Mouse (Mus musculus): Measurements from ENCODE around the gene Gng2. TPM values are rescaled to one million over a fixed set of nuclear protein-coding genes. Genes with fewer than 3 reads are reported as not detected.
"Not testable (repeated sequence)": the region's sequence is repeated elsewhere in the genome, so short reads cannot be mapped to it uniquely, and the experiment has no call there.

Gng2 gene
- polyA plus RNA-seq, 1 experiment from 2014 or later = 71.5 TPM

DNA sequence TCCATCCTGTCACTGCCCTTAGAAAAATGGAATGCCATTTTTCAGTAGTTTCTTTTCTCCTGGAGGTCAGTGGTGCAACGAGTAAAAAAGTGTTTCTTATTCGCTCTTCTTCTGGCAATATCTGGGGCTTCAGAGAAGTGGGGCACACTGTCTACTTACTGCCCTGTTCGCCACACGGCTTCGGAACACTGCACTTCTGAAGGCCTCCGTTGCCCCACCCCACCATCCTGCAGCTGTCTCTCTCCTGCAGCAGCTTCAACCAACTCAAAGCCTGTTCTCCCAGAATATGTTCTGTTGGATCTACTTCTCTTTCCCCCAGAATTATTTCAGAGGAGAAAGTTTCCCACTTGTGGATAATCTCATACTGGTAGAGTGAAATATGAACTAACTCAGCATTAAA lies 52.3 kb downstream of the Gng2 start:
- H3K27ac ChIP-seq = no peak overlapping the region
- 71% methylated on average over 6 of the region's 6 CpGs for WGBS
- no peak for ATAC-seq (ENCODE audit: borderline replicate concordance, extremely low read depth, low FRiP score, low TSS enrichment)
- no peaks in the 10 kb centered on the region for H3K9me3 ChIP-seq
- no peaks in the 10 kb centered on the region for H3K27me3 ChIP-seq
- no peak overlapping the region for H3K4me2 ChIP-seq
- H3K9ac ChIP-seq = no peak overlapping the region
- no peak overlapping the region for H3K4me3 ChIP-seq
- 0 out of 2 replicates have a peak, but pooled peaks cover 8% of the 10 kb centered on the region for H3K36me3 ChIP-seq
- H3K4me1 ChIP-seq = no peaks in the 10 kb centered on the region

DNA sequence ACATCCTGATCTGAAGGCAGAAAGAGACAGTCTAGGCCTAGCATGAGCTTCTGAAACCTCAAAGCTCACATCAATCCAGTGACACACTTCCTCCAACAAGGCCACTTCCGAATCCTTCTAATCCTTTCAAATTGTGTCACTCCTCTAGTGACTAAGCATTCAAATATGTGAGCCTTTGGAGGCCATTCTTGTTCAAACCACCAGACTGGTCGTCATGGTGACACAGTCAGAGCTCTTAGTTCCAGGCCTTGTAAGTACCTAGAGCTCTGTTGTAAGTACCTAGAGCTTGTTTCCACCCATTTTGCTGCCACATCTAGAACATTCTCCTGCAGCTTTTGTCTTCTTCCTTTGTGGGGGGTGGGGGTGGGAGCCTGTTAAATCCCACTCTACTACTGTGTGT lies 53.3 kb downstream of the Gng2 start:
- H3K4me3 ChIP-seq = no peak overlapping the region
- ATAC-seq (ENCODE audit: borderline replicate concordance, extremely low read depth, low FRiP score, low TSS enrichment) = no peak
- H3K9me3 ChIP-seq = no peaks in the 10 kb centered on the region
- 91% methylated on average over 2 of the region's 2 CpGs for WGBS
- 0 out of 2 replicates have a peak, but pooled peaks cover 8% of the 10 kb centered on the region for H3K36me3 ChIP-seq
- H3K27ac ChIP-seq = no peak overlapping the region
- no peak overlapping the region for H3K9ac ChIP-seq
- no peaks in the 10 kb centered on the region for H3K27me3 ChIP-seq
- no peaks in the 10 kb centered on the region for H3K4me1 ChIP-seq
- no peak overlapping the region for H3K4me2 ChIP-seq

DNA sequence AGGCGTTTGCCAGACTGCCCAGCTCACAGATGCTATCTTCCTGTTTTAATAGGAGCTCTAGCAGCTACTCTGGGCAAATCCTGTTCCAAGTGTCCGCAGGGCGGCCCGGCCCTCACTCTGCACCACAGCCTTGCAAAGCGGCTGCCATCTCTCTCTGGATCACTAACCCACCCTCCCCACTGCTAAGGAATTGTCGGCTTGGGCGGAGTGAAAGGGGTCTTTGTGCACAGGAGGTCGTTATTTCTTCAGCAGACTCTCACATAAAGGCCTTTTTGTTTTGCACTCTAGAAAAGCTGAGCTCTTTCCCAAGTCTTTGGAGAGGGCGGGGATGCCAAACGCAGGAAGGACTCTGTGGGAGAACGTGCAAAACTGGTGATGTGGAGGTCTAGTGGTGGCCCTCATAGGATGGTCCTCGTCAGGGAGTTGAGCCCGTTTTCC lies 57.2 kb downstream of the Gng2 start:
- 55% methylated on average over 13 of the region's 13 CpGs for WGBS
- peak overlapping the region; percentile 27; the same call in 1 of the 2 replicates for H3K27ac ChIP-seq
- ATAC-seq (ENCODE audit: borderline replicate concordance, extremely low read depth, low FRiP score, low TSS enrichment) = peak; percentile 57

DNA sequence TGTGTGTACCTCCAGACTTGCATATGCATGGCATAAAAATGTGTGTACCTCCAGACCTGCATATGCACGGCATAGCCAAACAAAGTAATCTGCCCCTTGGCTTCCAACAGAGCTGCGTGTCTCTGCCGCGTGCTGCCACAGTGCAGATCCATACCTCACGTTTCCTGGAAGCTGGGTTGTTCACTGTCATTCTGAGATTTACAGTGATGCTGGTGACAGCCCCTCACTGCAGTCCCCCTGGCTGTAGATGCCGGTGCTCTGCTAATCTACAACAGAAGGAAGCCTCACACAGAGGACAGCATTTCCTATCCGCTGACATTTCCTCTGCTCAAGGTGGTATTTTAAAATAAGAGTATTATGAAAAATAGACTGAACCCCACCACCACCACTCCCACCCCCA lies 57.6 kb downstream of the Gng2 start:
- peak overlapping the region; percentile 27; the same call in 1 of the 2 replicates for H3K27ac ChIP-seq
- H3K4me3 ChIP-seq = no peak overlapping the region
- H3K4me1 ChIP-seq = no peaks in the 10 kb centered on the region
- H3K9ac ChIP-seq = no peak overlapping the region
- H3K4me2 ChIP-seq = no peak overlapping the region
- 65% methylated on average over 7 of the region's 7 CpGs for WGBS
- ATAC-seq (ENCODE audit: borderline replicate concordance, extremely low read depth, low FRiP score, low TSS enrichment) = no peak
- no peaks in the 10 kb centered on the region for H3K27me3 ChIP-seq
- 0 out of 2 replicates have a peak, but pooled peaks cover 8% of the 10 kb centered on the region for H3K36me3 ChIP-seq
- H3K9me3 ChIP-seq = no peaks in the 10 kb centered on the region

More for the DNA sequence above, 57.2 kb downstream of the Gng2 start:
- H3K27me3 ChIP-seq = no peaks in the 10 kb centered on the region
- 0 out of 2 replicates have a peak, but pooled peaks cover 8% of the 10 kb centered on the region for H3K36me3 ChIP-seq
- no peaks in the 10 kb centered on the region for H3K9me3 ChIP-seq
- no peak overlapping the region for H3K4me3 ChIP-seq
- no peaks in the 10 kb centered on the region for H3K4me1 ChIP-seq
- no peak overlapping the region for H3K9ac ChIP-seq
- no peak overlapping the region for H3K4me2 ChIP-seq

DNA sequence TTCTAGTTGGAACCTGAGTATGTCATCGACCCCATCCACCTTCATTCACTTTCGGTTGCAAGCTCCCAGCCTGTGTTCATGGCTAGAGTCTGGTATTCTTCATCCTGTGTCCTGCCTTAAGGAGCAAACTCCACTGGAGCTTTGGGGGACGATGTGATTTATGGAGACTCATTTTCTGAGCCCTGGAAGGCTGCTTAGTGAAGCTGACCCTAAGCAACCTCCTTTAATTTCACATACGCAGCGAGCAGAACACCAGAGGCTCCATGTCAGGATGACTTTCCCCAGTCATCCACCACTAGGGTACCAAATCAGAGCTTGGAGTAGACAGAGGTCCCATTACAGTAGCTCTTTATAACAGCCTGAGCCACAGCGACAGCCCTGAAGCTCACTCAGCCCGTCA lies 59.9 kb downstream of the Gng2 start:
- no peaks in the 10 kb centered on the region for H3K9me3 ChIP-seq
- H3K4me1 ChIP-seq = no peaks in the 10 kb centered on the region
- H3K36me3 ChIP-seq = no peaks in the 10 kb centered on the region
- no peak overlapping the region for H3K9ac ChIP-seq
- H3K27ac ChIP-seq = no peak overlapping the region
- ATAC-seq (ENCODE audit: borderline replicate concordance, extremely low read depth, low FRiP score, low TSS enrichment) = no peak
- no peaks in the 10 kb centered on the region for H3K27me3 ChIP-seq
- no peak overlapping the region for H3K4me2 ChIP-seq
- no peak overlapping the region for H3K4me3 ChIP-seq
- WGBS = 87% methylated on average over 7 of the region's 7 CpGs

DNA sequence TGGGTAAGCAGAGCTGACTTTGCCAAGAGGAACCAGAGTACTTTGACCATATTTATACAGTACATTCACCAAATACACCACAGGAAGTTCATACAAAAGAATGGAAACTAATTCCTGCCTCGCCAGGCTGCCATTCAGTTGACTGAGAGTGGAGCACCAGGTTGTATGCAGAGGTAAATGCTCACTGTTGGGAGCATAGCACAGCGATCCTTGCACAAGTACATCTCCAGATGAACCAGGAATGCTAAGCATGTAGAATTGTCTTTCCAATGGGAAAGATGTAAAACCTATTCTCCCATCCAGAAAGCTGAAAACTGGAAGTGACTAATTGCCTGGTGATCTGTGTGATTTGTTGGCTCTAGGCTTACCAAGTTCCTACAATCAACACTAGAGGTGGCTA lies 61.1 kb downstream of the Gng2 start:
- no peaks in the 10 kb centered on the region for H3K27me3 ChIP-seq
- H3K27ac ChIP-seq = peak overlapping the region; percentile 39; the same call in 1 of the 2 replicates
- peak; percentile 46; the same call in 1 of the 2 replicates for ATAC-seq (ENCODE audit: borderline replicate concordance, extremely low read depth, low FRiP score, low TSS enrichment)
- 68% methylated on average over 2 of the region's 2 CpGs for WGBS
- no peak overlapping the region for H3K9ac ChIP-seq
- no peaks in the 10 kb centered on the region for H3K9me3 ChIP-seq
- H3K4me1 ChIP-seq = no peaks in the 10 kb centered on the region
- H3K36me3 ChIP-seq = no peaks in the 10 kb centered on the region
- no peak overlapping the region for H3K4me2 ChIP-seq
- no peak overlapping the region for H3K4me3 ChIP-seq

DNA sequence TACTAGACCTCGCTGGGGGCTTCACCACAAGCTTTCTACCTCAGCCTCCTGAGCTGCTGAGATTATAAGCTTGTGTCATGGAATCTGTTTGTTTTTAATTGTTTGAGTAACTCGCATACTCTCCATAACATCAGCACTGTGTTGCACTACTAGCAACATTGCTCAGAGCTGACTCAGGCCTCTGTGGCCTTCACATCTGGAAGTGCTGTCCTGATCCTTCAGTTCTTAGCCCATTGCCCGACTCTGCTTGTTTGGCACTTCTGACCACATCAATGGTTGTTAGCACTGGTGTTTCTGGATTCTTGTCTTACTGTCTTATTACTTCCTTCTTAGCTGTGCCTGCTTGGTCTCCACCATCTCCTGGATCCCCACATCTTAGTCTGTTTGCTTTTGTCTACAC lies 64.5 kb downstream of the Gng2 start:
- Histone ChIP-seq H3K27me3 (no peaks in the 10 kb centered on the region), H3K9me3 (no peaks in the 10 kb centered on the region), H3K9ac (no peak overlapping the region), H3K4me3 (no peak overlapping the region), H3K4me2 (no peak overlapping the region), H3K36me3 (no peaks in the 10 kb centered on the region), H3K27ac (no peak overlapping the region), H3K4me1 (no peaks in the 10 kb centered on the region; the same call in 1 of the 2 replicates)
- ATAC-seq (ENCODE audit: borderline replicate concordance, extremely low read depth, low FRiP score, low TSS enrichment) = no peak
- WGBS = 79% methylated on average over 3 of the region's 3 CpGs

DNA sequence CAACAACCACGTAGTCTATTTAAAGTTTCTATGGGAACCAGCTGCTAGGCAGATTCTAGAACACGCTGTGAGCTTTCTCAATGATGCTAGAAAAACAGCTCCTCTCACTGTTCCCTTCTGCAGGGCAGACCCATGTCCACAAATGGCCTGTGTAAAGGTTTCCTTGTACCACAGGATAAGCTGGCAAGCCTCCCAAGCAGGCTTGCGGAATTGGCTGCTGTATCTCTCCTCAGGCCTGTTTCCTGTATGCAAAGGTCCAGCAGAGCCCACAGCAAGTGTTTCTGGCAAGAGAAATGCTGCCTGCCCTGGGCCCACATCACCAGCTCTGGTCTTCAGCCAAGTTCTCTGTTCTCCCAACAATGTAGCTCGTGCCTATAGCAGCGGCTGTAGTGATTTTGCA lies 71.8 kb downstream of the Gng2 start:
- 37% methylated on average over 5 of the region's 5 CpGs for WGBS
- H3K4me2 ChIP-seq = no peak overlapping the region

DNA sequence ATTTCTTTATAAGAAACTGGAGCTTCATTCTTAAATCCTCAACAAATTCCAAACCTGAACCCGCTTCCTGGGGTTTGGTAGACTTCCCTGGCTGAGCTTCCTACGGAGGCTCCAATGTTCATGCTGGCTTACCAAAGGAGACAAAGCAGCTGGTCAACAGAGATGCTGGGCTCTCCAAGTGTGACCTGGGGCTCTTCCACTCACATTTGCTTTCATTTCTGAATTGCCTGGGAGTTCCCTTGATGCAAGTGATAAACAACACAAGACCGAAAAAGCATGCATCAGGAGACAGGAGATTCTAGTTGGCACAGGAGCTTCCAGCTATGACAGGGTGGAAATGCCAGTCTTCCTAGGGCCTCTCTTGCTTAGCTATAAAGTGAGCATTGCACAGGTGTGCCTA lies 72.6 kb downstream of the Gng2 start:
- Histone ChIP-seq H3K4me3 (no peak overlapping the region), H3K36me3 (no peaks in the 10 kb centered on the region), H3K4me2 (no peak overlapping the region), H3K4me1 (peaks cover 12% of the 10 kb centered on the region), H3K27ac (no peak overlapping the region), H3K9ac (no peak overlapping the region), H3K27me3 (no peaks in the 10 kb centered on the region), H3K9me3 (no peaks in the 10 kb centered on the region)
- ATAC-seq (ENCODE audit: borderline replicate concordance, extremely low read depth, low FRiP score, low TSS enrichment) = no peak
- WGBS = 78% methylated on average over 3 of the region's 3 CpGs

More for the DNA sequence above, 71.8 kb downstream of the Gng2 start:
- no peaks in the 10 kb centered on the region for H3K9me3 ChIP-seq
- ATAC-seq (ENCODE audit: borderline replicate concordance, extremely low read depth, low FRiP score, low TSS enrichment) = peak; percentile 49; the same call in 1 of the 2 replicates
- H3K4me3 ChIP-seq = no peak overlapping the region
- no peaks in the 10 kb centered on the region for H3K27me3 ChIP-seq
- no peak overlapping the region for H3K9ac ChIP-seq
- no peaks in the 10 kb centered on the region for H3K36me3 ChIP-seq
- H3K27ac ChIP-seq = peak overlapping the region; percentile 18
- peaks cover 12% of the 10 kb centered on the region for H3K4me1 ChIP-seq

DNA sequence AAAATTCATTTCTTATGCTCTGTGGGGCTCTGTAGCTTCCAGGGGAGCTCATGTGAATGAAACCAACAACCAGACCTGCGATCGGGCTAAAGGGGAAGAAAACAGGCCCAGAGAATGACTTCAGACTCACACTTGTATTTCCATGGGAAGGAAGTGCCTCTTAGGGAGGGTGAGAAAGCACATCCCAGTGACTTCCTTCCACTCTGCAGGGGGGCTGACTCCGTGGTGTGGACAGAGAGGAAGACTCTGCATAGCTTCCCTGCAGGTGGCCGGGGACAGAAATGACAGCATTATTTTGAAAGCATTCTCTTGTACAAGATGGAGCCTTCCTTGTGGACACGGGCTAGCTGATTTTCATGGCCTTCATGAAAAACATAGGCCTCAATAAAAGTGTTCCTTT lies 73.4 kb downstream of the Gng2 start:
- 43% methylated on average over 5 of the region's 5 CpGs for WGBS
- no peak for ATAC-seq (ENCODE audit: borderline replicate concordance, extremely low read depth, low FRiP score, low TSS enrichment)

DNA sequence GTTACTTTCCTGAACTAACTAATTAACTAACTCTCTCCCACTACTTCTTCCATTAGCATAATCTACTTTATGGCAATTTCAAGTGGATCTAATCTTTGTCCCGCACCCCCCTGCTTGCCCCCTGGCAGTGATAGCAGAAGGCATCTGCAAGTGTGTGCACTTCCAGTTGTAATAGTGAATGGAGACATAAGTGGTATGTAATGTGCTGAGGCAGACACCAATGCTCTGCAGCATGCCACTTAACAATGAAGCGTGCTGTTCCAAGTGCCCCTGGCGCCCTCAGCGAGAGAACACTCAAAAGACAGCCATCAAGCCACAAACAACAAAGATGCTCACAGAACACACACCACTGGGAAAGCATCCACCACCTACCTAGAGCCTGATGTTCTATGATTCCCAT lies 76.9 kb downstream of the Gng2 start:
- Histone ChIP-seq H3K27ac (no peak overlapping the region), H3K4me1 (peaks cover 6% of the 10 kb centered on the region), H3K9ac (no peak overlapping the region), H3K27me3 (no peaks in the 10 kb centered on the region), H3K9me3 (no peaks in the 10 kb centered on the region), H3K4me3 (no peak overlapping the region), H3K4me2 (no peak overlapping the region), H3K36me3 (no peaks in the 10 kb centered on the region)
- 87% methylated on average over 4 of the region's 4 CpGs for WGBS
- no peak for ATAC-seq (ENCODE audit: borderline replicate concordance, extremely low read depth, low FRiP score, low TSS enrichment)

More for the DNA sequence above, 73.4 kb downstream of the Gng2 start:
- H3K9ac ChIP-seq = no peak overlapping the region
- H3K27me3 ChIP-seq = no peaks in the 10 kb centered on the region
- H3K27ac ChIP-seq = no peak overlapping the region
- no peaks in the 10 kb centered on the region for H3K36me3 ChIP-seq
- no peak overlapping the region for H3K4me3 ChIP-seq
- H3K9me3 ChIP-seq = no peaks in the 10 kb centered on the region
- H3K4me1 ChIP-seq = peaks cover 12% of the 10 kb centered on the region
- no peak overlapping the region for H3K4me2 ChIP-seq

DNA sequence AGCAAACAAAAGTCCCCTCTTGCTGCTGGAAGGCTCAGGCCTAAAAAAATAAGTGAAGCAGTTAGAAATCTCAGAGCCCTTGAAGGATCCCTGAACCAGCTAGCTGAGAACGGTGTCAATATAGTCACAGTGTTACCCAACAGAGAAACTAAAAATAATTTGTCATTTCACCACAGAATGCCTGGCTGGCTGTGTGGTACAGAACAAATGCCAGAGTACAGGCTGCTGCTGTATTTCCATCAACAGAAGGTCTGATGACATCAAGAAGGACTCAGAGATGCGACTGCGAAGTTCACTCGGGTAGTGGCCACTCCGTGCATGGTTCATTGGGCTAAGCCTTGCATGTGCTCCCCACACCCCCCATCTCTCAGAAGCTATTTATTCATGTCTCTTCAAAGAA lies 89.9 kb downstream of the Gng2 start:
- WGBS = 84% methylated on average over 5 of the region's 5 CpGs
- Histone ChIP-seq H3K9ac (no peak overlapping the region), H3K4me3 (no peak overlapping the region), H3K4me2 (no peak overlapping the region), H3K9me3 (no peaks in the 10 kb centered on the region), H3K27ac (no peak overlapping the region), H3K4me1 (no peaks in the 10 kb centered on the region), H3K27me3 (no peaks in the 10 kb centered on the region), H3K36me3 (peaks cover 9% of the 10 kb centered on the region)
- ATAC-seq (ENCODE audit: borderline replicate concordance, extremely low read depth, low FRiP score, low TSS enrichment) = no peak

DNA sequence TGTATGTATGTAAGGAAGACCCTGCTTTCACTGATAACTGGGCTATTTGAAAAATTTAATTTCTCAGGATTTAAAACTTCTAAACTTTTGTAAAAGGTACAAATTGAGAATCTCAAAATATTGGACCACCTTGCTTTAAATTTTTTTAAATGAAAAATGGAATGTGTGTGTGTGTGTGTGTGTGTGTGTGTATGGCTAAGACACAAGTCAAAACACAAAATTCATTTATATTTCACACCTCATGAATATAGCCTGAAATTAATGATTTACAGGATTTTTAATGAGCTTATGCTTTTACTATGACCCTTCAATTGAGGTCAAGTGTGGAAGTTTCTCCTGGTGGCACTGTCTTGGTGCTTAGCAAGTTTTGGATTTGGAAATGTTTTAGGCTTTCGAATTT lies 93.0 kb downstream of the Gng2 start:
- WGBS = 97% methylated on average over 1 of the region's 1 CpGs
- not testable (repeated sequence) for H3K9me3 ChIP-seq; H3K4me3 ChIP-seq; H3K36me3 ChIP-seq; H3K4me2 ChIP-seq; H3K27ac ChIP-seq; H3K27me3 ChIP-seq; ATAC-seq (ENCODE audit: borderline replicate concordance, extremely low read depth, low FRiP score, low TSS enrichment); H3K4me1 ChIP-seq; H3K9ac ChIP-seq

Data from lung, embryonic 15.5 days (tissue).